Mouse (Mus musculus): ENCODE measurements around the gene Ect2. TPM values are rescaled to one million over a fixed set of nuclear protein-coding genes. Genes with fewer than 3 reads are reported as not detected.

The Ect2 gene
- total and polyA plus RNA-seq, 2 experiments, result 0.56 to 1.8 TPM

- Histone ChIP-seq H3K27me3 (ENCODE audit: control insufficient read depth, insufficient read depth, low read length) (no peaks in the 10 kb centered on the region), H3K9ac (ENCODE audit: low read depth, low read length) (no peak overlapping the region), H3K36me3 (ENCODE audit: control insufficient read depth, insufficient read depth, low read length) (no peaks in the 10 kb centered on the region), H3K4me1 (ENCODE audit: control insufficient read depth, insufficient read depth, low read length) (no peaks in the 10 kb centered on the region), H3K27ac (replicated peaks; ENCODE audit: insufficient read depth, low read depth, low read length) (no peak overlapping the region), H3K79me2 (ENCODE audit: control insufficient read depth, insufficient read depth, low read length) (no peaks in the 10 kb centered on the region), H3K4me3 (ENCODE audit: insufficient read depth, low read depth, low read length) (no peak overlapping the region)
- 85% methylated on average over 7 of the region's 7 CpGs for WGBS
- no peak for TF ChIP-seq POLR2A (IDR thresholded peaks at IDR 0.05; ENCODE audit: extremely low read depth, insufficient read depth, low read length)
- no peak for DNase-seq (ENCODE audit: extremely low read depth, low read depth, low spot score)
Observed at GRCm38 (mm10) chr3:27080061-27080770, 73.5 kb downstream of the Ect2 start.

- Histone ChIP-seq H3K4me1 (ENCODE audit: control insufficient read depth, insufficient read depth, low read length) (no peaks in the 10 kb centered on the region), H3K79me2 (ENCODE audit: control insufficient read depth, insufficient read depth, low read length) (no peaks in the 10 kb centered on the region), H3K27me3 (ENCODE audit: control insufficient read depth, insufficient read depth, low read length) (no peaks in the 10 kb centered on the region), H3K9ac (ENCODE audit: low read depth, low read length) (no peak overlapping the region), H3K27ac (replicated peaks; ENCODE audit: insufficient read depth, low read depth, low read length) (no peak overlapping the region), H3K36me3 (ENCODE audit: control insufficient read depth, insufficient read depth, low read length) (no peaks in the 10 kb centered on the region), H3K4me3 (ENCODE audit: insufficient read depth, low read depth, low read length) (no peak overlapping the region)
- DNase-seq (ENCODE audit: extremely low read depth, low read depth, low spot score), result no peak
- no peak for TF ChIP-seq POLR2A (IDR thresholded peaks at IDR 0.05; ENCODE audit: extremely low read depth, insufficient read depth, low read length)
- TF ChIP-seq CTCF (IDR thresholded peaks at IDR 0.05; ENCODE audit: low read depth, low read length), result no peak
- WGBS, result 70% methylated on average over 2 of the region's 2 CpGs
Observed at GRCm38 (mm10) chr3:27073884-27074283, 79.8 kb downstream of the Ect2 start.

GRCm38 (mm10) chr3:27071706-27072105, 82.0 kb downstream of the Ect2 start:
- TF ChIP-seq CTCF (IDR thresholded peaks at IDR 0.05; ENCODE audit: low read depth, low read length), result no peak
- no peak for TF ChIP-seq POLR2A (IDR thresholded peaks at IDR 0.05; ENCODE audit: extremely low read depth, insufficient read depth, low read length)
- Histone ChIP-seq H3K4me1 (ENCODE audit: control insufficient read depth, insufficient read depth, low read length) (no peaks in the 10 kb centered on the region), H3K36me3 (ENCODE audit: control insufficient read depth, insufficient read depth, low read length) (no peaks in the 10 kb centered on the region), H3K27ac (replicated peaks; ENCODE audit: insufficient read depth, low read depth, low read length) (no peak overlapping the region), H3K79me2 (ENCODE audit: control insufficient read depth, insufficient read depth, low read length) (no peaks in the 10 kb centered on the region), H3K27me3 (ENCODE audit: control insufficient read depth, insufficient read depth, low read length) (no peaks in the 10 kb centered on the region), H3K4me3 (ENCODE audit: insufficient read depth, low read depth, low read length) (no peak overlapping the region), H3K9ac (ENCODE audit: low read depth, low read length) (no peak overlapping the region)
- 82% methylated on average over 4 of the region's 4 CpGs for WGBS
- no peak for DNase-seq (ENCODE audit: extremely low read depth, low read depth, low spot score)

- no peaks in the 10 kb centered on the region for H3K27me3 ChIP-seq (ENCODE audit: control insufficient read depth, insufficient read depth, low read length)
- 85% methylated on average over 9 of the region's 9 CpGs for WGBS
- H3K9ac ChIP-seq (ENCODE audit: low read depth, low read length), result no peak overlapping the region
- no peaks in the 10 kb centered on the region for H3K79me2 ChIP-seq (ENCODE audit: control insufficient read depth, insufficient read depth, low read length)
- no peak overlapping the region for H3K4me3 ChIP-seq (ENCODE audit: insufficient read depth, low read depth, low read length)
- H3K27ac ChIP-seq (replicated peaks; ENCODE audit: insufficient read depth, low read depth, low read length), result no peak overlapping the region
- DNase-seq (ENCODE audit: extremely low read depth, low read depth, low spot score), result no peak
- H3K36me3 ChIP-seq (ENCODE audit: control insufficient read depth, insufficient read depth, low read length), result no peaks in the 10 kb centered on the region
- H3K4me1 ChIP-seq (ENCODE audit: control insufficient read depth, insufficient read depth, low read length), result no peaks in the 10 kb centered on the region
- TF ChIP-seq CTCF (IDR thresholded peaks at IDR 0.05; ENCODE audit: low read depth, low read length), result no peak
- TF ChIP-seq POLR2A (IDR thresholded peaks at IDR 0.05; ENCODE audit: extremely low read depth, insufficient read depth, low read length), result no peak
Observed at GRCm38 (mm10) chr3:27070340-27070739, 83.3 kb downstream of the Ect2 start.

- Histone ChIP-seq H3K4me3 (ENCODE audit: insufficient read depth, low read depth, low read length) (no peak overlapping the region), H3K36me3 (ENCODE audit: control insufficient read depth, insufficient read depth, low read length) (no peaks in the 10 kb centered on the region), H3K27ac (replicated peaks; ENCODE audit: insufficient read depth, low read depth, low read length) (no peak overlapping the region), H3K27me3 (ENCODE audit: control insufficient read depth, insufficient read depth, low read length) (no peaks in the 10 kb centered on the region), H3K9ac (ENCODE audit: low read depth, low read length) (no peak overlapping the region), H3K4me1 (ENCODE audit: control insufficient read depth, insufficient read depth, low read length) (no peaks in the 10 kb centered on the region), H3K79me2 (ENCODE audit: control insufficient read depth, insufficient read depth, low read length) (no peaks in the 10 kb centered on the region)
- DNase-seq (ENCODE audit: extremely low read depth, low read depth, low spot score), result peak; percentile 30
- no peak for TF ChIP-seq POLR2A (IDR thresholded peaks at IDR 0.05; ENCODE audit: extremely low read depth, insufficient read depth, low read length)
- TF ChIP-seq CTCF (IDR thresholded peaks at IDR 0.05; ENCODE audit: low read depth, low read length), result 0 out of 2 replicates have a peak, but pooled peaks have one; percentile 9
Observed at GRCm38 (mm10) chr3:27067206-27067605, 86.5 kb downstream of the Ect2 start.

GRCm38 (mm10) chr3:27064886-27065285, 88.8 kb downstream of the Ect2 start:
- TF ChIP-seq POLR2A (IDR thresholded peaks at IDR 0.05; ENCODE audit: extremely low read depth, insufficient read depth, low read length) (no peak), CTCF (IDR thresholded peaks at IDR 0.05; ENCODE audit: low read depth, low read length) (no peak)
- no peaks in the 10 kb centered on the region for H3K27me3 ChIP-seq (ENCODE audit: control insufficient read depth, insufficient read depth, low read length)
- H3K27ac ChIP-seq (replicated peaks; ENCODE audit: insufficient read depth, low read depth, low read length), result no peak overlapping the region
- no peaks in the 10 kb centered on the region for H3K36me3 ChIP-seq (ENCODE audit: control insufficient read depth, insufficient read depth, low read length)
- H3K79me2 ChIP-seq (ENCODE audit: control insufficient read depth, insufficient read depth, low read length), result no peaks in the 10 kb centered on the region
- 94% methylated on average over 2 of the region's 2 CpGs for WGBS
- H3K9ac ChIP-seq (ENCODE audit: low read depth, low read length), result no peak overlapping the region
- no peak for DNase-seq (ENCODE audit: extremely low read depth, low read depth, low spot score)
- no peak overlapping the region for H3K4me3 ChIP-seq (ENCODE audit: insufficient read depth, low read depth, low read length)
- no peaks in the 10 kb centered on the region for H3K4me1 ChIP-seq (ENCODE audit: control insufficient read depth, insufficient read depth, low read length)

Measured in liver, adult 2 months (tissue).